Mouse (Mus musculus): ENCODE data around the gene Crim1.

Crim1 gene

GRCm38 (mm10) chr17:78209646-78210045, 9.6 kb downstream of the Crim1 start:
- no peak for DNase-seq (ENCODE audit: extremely low read depth, low read depth)

- DNase-seq (ENCODE audit: extremely low read depth, low read depth), result no peak
These were observed 11.8 kb downstream of the Crim1 start for GRCm38 (mm10) chr17:78211881-78212280.

DNA sequence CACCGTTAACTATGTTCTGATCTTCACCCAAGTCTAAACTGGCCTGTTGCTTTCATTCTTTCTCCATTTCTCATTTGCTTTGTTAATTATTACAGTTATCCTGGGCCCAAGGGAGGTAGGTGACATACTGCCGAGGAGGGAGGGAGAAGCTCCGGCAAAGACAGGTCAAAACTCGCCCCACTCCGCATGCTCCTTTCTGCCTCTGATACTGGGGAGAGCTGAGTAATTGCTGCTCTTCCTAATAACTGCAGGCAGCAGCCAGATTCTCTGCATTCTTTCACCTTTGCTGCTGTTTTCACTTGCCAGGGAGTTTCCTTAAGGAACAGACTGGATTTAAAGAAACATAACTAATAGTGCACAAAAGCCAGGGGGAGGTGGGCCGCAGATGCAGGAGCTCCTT, 13.1 kb downstream of the Crim1 start:
- no peak for DNase-seq (ENCODE audit: extremely low read depth, low read depth)

DNA sequence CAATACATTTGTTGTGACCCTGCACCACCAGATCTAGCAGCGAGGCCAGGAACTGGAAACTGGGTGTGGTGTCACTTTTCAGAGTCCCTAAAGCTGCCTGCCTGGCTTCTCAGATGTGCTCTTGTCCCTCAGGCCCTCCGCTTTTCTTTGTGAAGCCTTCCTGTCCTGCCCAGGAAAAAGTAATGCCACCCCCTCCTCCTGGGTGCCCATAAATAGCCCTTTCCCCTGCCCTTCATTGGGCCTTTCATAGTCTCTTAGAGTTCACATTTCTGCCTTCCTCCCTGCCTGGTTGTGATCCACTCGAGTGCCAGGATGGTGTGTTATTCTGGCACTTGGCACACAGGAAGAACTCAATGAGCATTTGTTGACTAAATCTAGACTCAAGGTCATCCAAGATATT, 16.5 kb downstream of the Crim1 start:
- DNase-seq (ENCODE audit: extremely low read depth, low read depth), result no peak

DNA sequence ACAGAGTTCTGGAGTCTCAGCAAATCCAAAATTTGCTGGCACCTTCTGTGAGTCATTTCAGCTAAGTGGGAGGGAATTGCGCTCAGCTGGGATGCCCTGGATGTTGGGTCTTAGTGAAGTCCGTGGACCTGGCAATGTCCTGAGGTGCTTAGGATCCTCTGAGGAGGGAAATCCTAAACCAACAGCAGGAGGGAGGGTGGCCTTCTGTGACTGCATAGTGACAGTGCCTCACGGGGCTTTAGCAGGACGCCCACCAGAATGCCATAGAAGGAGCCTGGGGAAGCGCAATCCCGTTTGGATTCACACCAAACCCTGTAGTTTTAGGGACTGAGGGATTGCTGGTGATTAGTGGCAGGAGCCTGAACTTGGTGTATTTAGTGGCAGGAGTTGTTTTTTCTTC, 17.4 kb downstream of the Crim1 start:
- no peak for DNase-seq (ENCODE audit: extremely low read depth, low read depth)

DNA sequence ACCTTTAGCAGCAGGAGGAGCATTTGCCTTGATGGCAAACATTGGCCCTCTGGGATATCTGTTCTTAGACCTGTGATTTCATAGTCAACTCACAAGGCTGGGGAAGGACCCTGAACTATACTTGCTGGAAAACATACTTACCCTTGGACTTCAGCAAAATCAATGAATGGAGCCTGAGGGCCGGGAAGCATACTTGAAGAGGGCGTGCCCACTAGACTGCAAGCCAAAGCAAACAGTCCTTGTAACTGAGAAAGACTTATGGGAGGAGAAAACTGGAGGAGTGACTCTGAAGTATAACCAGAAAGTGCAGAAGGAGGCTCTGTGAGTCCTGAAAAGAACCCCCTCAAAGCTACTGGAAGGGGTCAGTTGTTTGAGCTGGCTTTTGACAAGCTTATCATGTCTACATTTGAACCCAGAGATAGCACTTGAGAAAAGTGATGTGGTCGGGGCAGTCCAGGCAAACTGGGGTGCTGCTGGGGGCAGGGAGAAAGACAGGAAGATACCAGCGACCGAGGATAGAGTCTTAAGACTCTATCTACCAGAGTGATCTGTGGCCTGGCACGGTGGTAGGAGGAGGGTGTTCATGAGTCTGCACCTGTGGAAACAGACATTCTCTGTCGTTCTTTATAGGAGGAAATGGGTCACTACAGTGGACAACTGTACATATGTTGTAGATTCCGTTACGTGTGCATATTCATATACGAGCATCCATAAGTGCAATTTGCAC, 18.6 kb downstream of the Crim1 start:
- no peak for DNase-seq (ENCODE audit: extremely low read depth, low read depth)

DNA sequence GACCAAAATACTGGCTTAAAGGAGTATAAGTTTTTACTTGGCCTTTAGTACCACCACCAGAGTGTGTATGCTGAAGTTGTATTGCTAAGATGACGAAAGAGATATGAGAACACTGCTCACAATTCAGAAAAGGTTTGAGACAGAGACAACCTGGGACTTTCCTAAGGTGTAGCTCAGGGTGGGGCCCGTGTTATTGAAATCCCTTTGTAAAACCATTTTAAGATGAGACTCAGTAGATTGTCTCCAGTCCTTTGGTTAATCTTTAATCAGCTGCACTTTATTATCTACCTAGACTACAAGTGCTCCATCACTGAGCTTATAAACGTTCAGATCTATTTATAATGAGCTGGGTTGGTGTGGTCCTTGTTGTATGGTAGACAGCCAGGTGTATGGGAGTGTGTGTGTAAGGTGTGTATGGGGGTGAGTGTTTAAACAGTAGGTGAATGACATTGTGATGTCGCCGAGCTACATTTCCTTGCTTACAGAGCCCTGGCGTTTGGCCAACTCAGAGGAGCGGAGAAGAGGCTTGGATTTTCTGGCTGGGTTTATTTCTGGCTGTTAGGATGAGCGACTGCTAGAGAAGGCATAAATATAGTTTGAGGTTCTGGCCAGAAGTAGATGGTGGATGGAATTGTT, 21.1 kb downstream of the Crim1 start:
- no peak for DNase-seq (ENCODE audit: extremely low read depth, low read depth)

GRCm38 (mm10) chr17:78221860-78222259, 21.8 kb downstream of the Crim1 start:
- DNase-seq (ENCODE audit: extremely low read depth, low read depth), result no peak

GRCm38 (mm10) chr17:78223988-78224387, 23.9 kb downstream of the Crim1 start:
- no peak for DNase-seq (ENCODE audit: extremely low read depth, low read depth)

DNA sequence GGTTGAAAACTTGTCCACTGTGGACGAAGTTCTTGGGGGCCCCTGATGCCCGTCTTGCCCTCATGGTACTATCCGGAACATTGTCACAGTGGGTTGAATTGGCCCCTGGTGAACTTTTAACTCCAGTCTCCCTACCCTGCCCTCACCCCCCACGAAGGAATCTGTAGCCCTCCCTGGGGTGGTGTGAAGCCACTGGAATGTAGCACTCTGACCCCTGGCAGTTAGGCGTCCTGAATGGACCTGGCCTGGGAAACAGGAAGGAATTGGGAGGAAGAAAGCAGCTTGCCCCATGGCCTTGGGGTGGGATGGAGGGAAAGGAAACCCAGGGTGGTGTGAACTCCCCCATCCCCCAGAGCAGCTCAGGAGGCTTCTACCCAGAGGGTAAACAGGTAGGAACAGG, 25.5 kb downstream of the Crim1 start:
- no peak for DNase-seq (ENCODE audit: extremely low read depth, low read depth)

- DNase-seq (ENCODE audit: extremely low read depth, low read depth), result no peak
These were observed 27.2 kb downstream of the Crim1 start for GRCm38 (mm10) chr17:78227211-78227610.

GRCm38 (mm10) chr17:78231567-78231966, 31.5 kb downstream of the Crim1 start:
- DNase-seq (ENCODE audit: extremely low read depth, low read depth), result no peak

DNA sequence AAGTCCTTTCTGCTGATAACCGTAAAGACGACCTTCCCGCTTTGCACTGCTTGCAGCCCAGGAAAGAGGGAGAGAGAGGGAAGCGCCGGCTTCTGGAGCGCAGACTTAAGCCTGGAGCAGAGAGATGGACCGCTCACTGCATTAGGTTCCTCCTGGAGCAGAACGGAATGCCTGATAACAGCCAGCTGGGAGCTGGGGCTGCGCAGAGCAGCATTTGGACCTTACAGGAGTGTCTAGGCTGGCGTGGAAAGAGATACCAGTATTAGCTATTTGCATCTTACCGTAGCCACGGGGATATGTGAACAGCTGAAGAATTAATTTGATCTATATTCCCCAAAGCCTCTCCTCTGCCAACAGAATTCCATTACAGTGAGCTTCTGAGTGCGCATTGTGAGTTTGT, 32.7 kb downstream of the Crim1 start:
- no peak for DNase-seq (ENCODE audit: extremely low read depth, low read depth)

DNA sequence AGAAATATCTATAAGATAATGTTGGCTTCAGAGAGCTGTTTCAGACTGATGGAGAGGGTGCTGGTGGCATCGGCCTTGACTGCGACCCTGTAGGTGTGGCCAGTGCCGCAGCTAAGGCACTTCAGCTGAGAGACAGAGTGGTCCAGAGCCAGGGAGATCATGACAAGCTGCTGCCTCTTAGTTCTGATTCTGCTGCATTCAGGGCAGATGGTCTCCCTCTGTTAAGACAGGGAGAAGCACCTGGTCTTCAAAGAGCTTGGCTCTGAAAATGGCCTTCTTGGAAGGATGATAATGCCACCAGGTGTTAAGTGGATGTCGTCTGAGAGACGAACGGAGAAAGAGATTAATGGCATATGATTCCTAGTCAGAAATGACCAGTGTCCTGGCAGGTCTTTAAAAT, 33.8 kb downstream of the Crim1 start:
- no peak for DNase-seq (ENCODE audit: extremely low read depth, low read depth)

DNA sequence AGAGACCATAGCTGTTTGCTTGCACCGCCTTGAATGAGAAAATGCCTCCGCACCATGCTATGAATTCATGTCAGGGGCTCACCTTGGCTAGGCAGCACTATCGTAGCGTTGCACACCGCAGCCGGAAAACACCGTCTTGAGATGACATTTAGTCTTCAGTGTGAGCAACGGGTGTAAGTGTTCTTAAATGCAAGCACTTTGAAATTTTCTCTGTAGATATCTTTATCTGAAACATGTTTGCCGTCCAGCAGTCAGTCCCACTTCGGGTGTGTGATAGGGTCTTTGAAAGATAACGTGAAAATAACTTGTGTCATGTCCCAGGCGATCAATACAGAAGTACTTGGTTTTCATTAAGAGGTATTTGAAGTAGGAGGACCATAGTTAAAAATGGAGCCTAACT, 36.1 kb downstream of the Crim1 start:
- DNase-seq (ENCODE audit: extremely low read depth, low read depth), result no peak

DNA sequence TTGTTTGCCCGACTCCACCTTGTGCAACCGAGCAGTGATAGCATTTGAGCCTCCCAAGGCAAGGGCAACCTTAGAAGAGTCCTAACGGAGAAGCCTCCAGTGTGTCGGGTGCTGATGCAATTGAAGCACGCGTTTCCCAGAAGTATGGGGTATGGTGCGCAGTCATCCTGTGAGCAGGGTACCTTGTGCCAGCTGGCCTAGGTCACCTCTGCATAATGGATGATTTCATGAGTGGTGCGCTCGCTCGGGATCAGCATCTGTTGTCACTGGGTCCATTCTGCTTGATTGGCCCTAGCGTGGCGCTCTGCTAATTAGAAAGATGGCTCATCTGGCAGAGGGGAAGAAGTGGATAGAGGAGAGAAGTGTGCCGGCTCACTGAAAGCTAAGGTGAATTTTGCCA, 37.9 kb downstream of the Crim1 start:
- DNase-seq (ENCODE audit: extremely low read depth, low read depth), result no peak

DNA sequence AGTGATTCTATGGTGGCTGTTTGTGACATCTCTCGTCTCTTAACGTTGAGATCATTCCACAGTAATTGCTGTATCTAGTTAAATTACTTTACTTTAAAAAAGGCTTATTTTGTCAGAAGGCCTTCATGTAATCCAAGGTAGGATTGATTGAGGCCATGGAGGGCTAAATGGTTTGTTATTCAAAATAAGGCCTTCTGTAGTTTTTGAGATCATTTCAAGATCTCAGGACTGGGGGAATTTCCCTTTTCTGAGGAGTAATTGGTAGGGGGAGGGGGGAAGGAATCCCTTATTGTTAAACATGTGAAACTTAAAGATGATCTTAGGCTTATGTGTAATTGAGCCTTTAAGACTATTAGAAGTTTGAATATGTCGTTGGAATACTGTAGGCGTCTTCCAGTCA, 40.1 kb downstream of the Crim1 start:
- no peak for DNase-seq (ENCODE audit: extremely low read depth, low read depth)

- DNase-seq (ENCODE audit: extremely low read depth, low read depth), result no peak
These were observed 41.2 kb downstream of the Crim1 start for GRCm38 (mm10) chr17:78241238-78241637.

GRCm38 (mm10) chr17:78244752-78245151, 44.7 kb downstream of the Crim1 start:
- DNase-seq (ENCODE audit: extremely low read depth, low read depth), result no peak

DNA sequence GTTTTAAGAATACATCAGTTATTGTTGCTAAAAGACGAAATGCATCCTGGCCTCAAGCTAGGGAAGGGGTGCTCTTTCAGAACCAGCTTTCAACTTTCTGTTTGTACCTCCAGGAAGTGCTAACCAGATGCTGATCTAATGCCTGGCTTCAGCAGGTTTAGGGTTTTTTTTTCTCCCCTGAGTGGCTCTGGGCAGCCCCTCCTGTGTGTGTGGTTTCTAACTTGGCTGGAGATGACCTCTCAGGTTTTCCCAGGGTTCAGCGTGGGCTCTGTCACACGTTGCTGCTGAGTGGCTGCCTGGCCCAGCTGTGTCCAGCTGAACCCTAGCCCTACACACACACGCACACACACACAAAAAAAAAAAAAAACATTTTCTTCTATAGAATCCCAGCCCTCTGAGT, 45.4 kb downstream of the Crim1 start:
- DNase-seq (ENCODE audit: extremely low read depth, low read depth), result no peak

DNA sequence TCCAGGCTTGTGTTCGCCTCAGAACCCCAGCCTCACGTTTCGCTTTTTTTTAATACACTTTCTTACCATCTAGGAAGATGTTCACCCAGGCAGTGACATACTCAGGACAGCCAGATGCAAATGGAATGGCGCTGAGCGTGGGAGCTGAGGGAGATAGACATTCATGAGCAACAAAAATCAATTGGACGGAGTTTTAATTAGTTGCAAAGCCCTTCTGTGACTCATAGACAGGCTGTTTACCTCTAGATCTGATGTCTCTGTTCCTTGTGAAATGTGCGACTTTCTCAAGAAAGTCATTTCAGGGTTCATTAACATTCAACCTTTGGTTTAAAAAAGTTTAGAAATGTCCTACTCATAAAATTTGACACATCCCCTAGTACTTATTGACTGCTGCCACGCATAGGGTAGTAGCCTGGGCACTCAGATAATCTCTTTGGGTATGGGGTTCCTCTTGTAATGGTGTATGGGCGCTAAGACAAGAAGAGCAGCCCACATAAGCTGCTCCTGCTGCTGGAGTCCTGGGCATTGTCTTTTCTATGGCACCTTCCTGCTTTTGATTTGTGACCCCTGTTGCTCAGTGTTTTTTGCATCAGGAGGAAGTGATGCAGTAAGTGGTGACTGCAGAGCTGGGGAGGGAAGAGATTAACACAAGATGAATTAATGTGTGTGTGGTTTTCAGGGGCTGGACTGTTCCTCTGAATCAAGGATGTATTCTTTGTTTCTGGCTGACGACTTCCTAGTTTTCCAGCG, 46.8 kb downstream of the Crim1 start:
- peak; percentile 55 for DNase-seq (ENCODE audit: extremely low read depth, low read depth)

- no peak for DNase-seq (ENCODE audit: extremely low read depth, low read depth)
These were observed 48.1 kb downstream of the Crim1 start for GRCm38 (mm10) chr17:78248197-78248596.

- peak; percentile 22 for DNase-seq (ENCODE audit: extremely low read depth, low read depth)
These were observed 48.9 kb downstream of the Crim1 start for GRCm38 (mm10) chr17:78248943-78249342.
